Mouse (Mus musculus) neural tube, embryonic 15.5 days (tissue): ENCODE data around the gene Tmem181a. TPM values are rescaled to one million over a fixed set of nuclear protein-coding genes. Genes with fewer than 3 reads are reported as not detected.
"Not testable (repeated sequence)": the region's sequence is repeated elsewhere in the genome, so short reads cannot be mapped to it uniquely, and the experiment has no call there.

ENCODE experiments used
- ATAC-seq: fragments of 200-750 bp; cut with Nextera tagmentation; 2 replicates; pipeline ENCODE4 v1.8.0; 2017; ENCODE audit warnings: mild to moderate bottlenecking, moderate TSS enrichment, moderate library complexity; ENCODE audit not compliant: low FRiP score
- H3K27ac ChIP-seq: fragments of 300-500 bp; sonication (generic); replicated peaks from 2 replicates; pipeline ENCODE4 v1.5.1; 2015; ENCODE audit warnings: mild to moderate bottlenecking, inconsistent platforms
- H3K27me3 ChIP-seq: fragments of 300-500 bp; sonication (generic); replicated peaks from 2 replicates; pipeline ENCODE4 v1.6.1; 2015; ENCODE audit warnings: inconsistent platforms
- H3K36me3 ChIP-seq: fragments of 300-500 bp; sonication (generic); 2 replicates; pipeline ENCODE4 v1.6.1; 2015; ENCODE audit warnings: inconsistent platforms
- H3K4me1 ChIP-seq: fragments of 300-500 bp; sonication (generic); 2 replicates; pipeline ENCODE4 v1.6.1; 2015; ENCODE audit warnings: inconsistent platforms
- H3K4me2 ChIP-seq: fragments of 300-500 bp; sonication (generic); 2 replicates; pipeline ENCODE4 v1.6.1; 2015; ENCODE audit warnings: inconsistent platforms, mild to moderate bottlenecking, moderate library complexity
- H3K4me3 ChIP-seq: fragments of 300-500 bp; sonication (generic); replicated peaks from 2 replicates; pipeline ENCODE4 v1.5.1; 2015; ENCODE audit warnings: mild to moderate bottlenecking, inconsistent platforms
- H3K9ac ChIP-seq: fragments of 300-500 bp; sonication (generic); replicated peaks from 2 replicates; pipeline ENCODE4 v1.6.1; 2015; ENCODE audit warnings: mild to moderate bottlenecking, inconsistent platforms
- H3K9me3 ChIP-seq: fragments of 300-500 bp; sonication (generic); replicated peaks from 2 replicates; pipeline ENCODE4 v1.6.1; 2016; ENCODE audit warnings: inconsistent platforms
- WGBS: fragments of 180-500 bp; shearing (Covaris S2); methylation state at CpG from one replicate; pipeline ENCODE4 v1.1.7; 2015; ENCODE audit warnings: mixed read lengths; 5-methylcytosine and 5-hydroxymethylcytosine counted together
- polyA plus RNA-seq: library from polyadenylated mRNA; unstranded; fragments of >200 nt; fragmentation: Nextera tagmentation; extraction: Ambion mirVana; gene quantifications from 2 replicates; pipeline ENCODE4 v1.2.1, GENCODE M21; 2015

Gene Tmem181a
- polyA plus RNA-seq, 1 experiment from 2014 or later, result 53.6 TPM

DNA sequence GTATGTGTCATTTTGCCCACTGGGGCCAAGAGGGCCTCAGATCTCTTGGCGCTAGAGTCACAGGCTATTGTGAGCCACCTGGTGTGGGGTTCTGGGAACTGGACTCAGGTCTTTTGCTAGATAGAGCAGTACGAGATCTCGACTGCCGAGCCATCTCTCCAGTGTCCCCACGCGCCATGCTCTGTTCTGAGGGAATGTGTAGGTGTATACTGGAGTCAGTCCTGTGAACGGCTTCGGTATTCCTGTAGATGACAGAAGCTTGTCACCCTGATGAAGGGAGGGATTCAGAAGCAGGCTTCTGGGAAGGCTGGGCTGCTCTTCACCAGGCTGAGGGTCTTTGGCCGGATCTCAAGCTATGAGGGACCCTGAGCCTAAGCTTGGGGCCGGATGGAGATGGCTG is 23.1 kb downstream of the Tmem181a start:
- H3K27me3 ChIP-seq, H3K4me3 ChIP-seq, H3K4me2 ChIP-seq, H3K36me3 ChIP-seq, H3K27ac ChIP-seq, H3K9ac ChIP-seq, H3K9me3 ChIP-seq, H3K4me1 ChIP-seq, ATAC-seq: not testable (repeated sequence)
- 94% methylated on average over 10 of the region's 10 CpGs for WGBS

DNA sequence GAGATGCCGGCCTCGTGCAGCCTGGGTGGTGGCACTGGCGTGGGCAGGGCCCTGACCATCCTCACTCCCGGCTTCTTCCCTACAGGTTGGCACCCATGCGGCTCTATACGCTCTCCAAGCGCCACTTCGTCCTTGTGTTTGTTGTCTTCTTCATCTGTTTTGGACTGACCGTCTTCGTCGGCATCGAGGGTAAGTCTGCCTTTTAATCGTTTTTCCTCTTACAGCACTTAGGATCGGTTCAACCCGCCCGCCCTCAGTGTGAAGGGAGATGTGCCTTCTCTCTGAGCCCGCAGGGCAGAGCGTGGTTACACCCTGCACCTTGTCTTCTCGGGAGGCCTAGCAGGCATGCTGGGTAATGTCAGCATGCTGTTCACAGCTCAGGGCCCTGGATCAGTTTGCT is 23.9 kb downstream of the Tmem181a start:
- H3K36me3 ChIP-seq, H3K4me2 ChIP-seq, H3K9me3 ChIP-seq, ATAC-seq, H3K27me3 ChIP-seq, H3K4me1 ChIP-seq, H3K27ac ChIP-seq, H3K9ac ChIP-seq, H3K4me3 ChIP-seq: not testable (repeated sequence)
- WGBS, result 96% methylated on average over 18 of the region's 19 CpGs

DNA sequence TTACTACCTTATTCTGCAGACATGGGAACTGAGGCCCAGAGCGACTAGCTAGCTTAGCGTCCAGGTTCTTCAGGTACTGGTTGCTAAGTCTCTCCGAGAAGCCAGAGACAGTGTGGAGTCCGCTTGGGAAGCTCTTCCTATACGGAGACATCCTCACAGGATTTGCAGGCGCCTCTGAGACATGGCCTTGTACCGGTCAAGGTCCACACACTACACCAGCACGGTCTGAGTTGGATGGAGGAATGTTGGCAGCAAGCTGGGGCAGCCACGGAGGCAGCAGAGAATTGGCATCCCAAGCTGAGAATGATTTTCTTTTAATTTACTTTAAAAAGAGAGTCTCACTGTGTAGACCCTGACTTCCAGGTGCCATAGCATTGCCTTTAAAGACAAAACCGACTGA is 26.5 kb downstream of the Tmem181a start:
- not testable (repeated sequence) for H3K9ac ChIP-seq, ATAC-seq, H3K36me3 ChIP-seq, H3K4me1 ChIP-seq, H3K27me3 ChIP-seq, H3K9me3 ChIP-seq, H3K4me3 ChIP-seq, H3K4me2 ChIP-seq, H3K27ac ChIP-seq
- 97% methylated on average over 8 of the region's 10 CpGs for WGBS

DNA sequence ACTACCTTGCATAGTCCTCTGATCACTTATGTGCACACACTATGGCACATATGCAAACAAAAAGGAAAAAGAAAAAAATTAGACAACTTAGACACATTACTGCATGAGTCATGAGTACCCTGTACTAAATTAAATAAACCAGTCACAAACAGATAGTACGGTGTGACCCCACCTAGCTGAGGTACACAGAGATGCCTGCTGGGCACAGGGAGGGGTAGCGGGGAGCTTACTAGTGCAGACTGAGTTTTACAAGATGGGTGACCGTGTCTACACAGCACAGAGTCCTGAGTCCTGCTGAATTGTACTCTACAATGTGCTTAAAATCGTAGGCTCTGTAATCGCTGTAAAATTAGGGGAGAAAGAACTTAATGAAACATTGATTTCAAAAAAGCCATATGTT is 29.5 kb downstream of the Tmem181a start:
- H3K36me3 ChIP-seq, H3K4me3 ChIP-seq, H3K9ac ChIP-seq, H3K27me3 ChIP-seq, H3K4me2 ChIP-seq, ATAC-seq, H3K9me3 ChIP-seq, H3K4me1 ChIP-seq, H3K27ac ChIP-seq: not testable (repeated sequence)
- WGBS, result 97% methylated on average over 5 of the region's 5 CpGs

DNA sequence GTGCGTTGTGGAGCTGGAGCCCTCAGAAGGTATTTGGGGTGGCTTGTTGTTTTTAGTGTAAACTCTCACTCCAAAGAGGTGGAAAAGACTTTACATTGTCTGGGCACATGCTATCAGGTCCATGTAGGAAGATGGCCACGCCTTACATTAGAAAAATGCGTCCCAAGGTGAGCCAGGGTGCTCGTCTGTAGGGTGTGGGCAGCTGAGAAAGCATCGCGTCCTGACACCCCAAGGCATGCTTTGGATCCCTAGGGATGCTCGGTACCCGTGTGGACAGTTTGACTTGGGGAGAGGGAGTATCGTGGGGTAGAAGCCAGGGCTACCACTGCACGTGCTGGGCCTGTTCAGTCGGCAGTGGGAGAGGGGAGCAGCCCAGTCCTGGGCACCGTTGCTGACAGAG is 32.4 kb downstream of the Tmem181a start:
- H3K9ac ChIP-seq, H3K4me1 ChIP-seq, ATAC-seq, H3K9me3 ChIP-seq, H3K27ac ChIP-seq, H3K4me2 ChIP-seq, H3K36me3 ChIP-seq, H3K27me3 ChIP-seq, H3K4me3 ChIP-seq: not testable (repeated sequence)
- WGBS, result 95% methylated on average over 11 of the region's 12 CpGs

DNA sequence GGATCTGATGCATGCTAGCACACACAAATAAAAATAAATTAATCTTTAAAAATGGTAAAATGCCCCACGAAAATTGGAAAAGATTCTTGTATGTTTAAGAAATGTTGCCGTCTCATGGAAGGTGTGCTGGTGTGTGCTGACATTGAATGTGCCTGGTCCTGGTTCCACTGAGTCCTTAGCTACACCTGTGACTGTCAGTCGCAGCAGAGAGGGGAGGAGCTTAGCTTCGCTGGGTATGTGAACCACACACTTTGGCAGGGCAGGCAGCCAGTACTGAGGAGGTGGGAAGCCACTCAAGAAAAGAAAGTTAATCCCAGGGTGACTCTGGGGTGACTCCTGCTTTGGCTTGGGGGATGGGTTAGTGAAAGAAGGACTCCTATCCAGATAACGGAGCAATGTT is 37.2 kb downstream of the Tmem181a start:
- ATAC-seq, H3K27ac ChIP-seq, H3K9ac ChIP-seq, H3K36me3 ChIP-seq, H3K27me3 ChIP-seq, H3K9me3 ChIP-seq, H3K4me2 ChIP-seq, H3K4me3 ChIP-seq, H3K4me1 ChIP-seq: not testable (repeated sequence)
- no CpG with 5 or more reads among the region's 5 CpGs for WGBS

DNA sequence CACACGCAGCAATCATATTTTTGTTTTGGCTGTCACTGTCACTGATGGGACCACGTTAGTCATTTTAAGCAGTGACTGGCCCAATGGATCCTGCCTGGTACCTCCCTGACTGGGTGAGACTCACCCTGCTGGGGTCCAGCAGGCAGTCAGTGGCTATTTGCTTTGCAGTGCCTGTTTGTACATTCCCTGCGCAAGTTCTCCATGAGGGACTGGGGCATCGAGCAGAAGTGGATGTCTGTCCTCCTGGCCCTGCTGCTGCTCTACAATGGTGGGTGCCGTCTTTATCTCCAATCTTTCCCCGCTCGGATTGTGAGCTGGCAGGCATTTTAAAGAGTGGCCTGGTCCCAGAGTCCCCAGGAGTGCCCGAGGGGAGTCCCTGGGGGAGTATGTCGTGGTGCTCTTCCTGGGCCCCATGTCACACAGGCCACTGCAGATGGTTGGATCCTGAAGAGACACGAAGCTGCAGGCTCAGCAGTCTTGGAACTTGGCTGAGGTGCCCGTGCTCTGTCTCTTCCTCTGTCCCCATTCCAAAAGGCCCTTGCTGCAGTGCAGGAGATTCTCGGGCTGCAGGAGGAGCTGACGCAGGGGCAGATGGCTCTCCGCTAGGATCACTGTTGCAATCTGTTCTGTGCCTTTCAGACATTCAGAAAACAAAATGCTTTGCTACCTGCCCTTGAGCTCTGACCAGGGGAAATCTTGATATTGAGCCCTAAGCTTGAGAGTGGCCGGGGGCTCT is 40.6 kb downstream of the Tmem181a start:
- not testable (repeated sequence) for H3K4me3 ChIP-seq, H3K4me1 ChIP-seq, H3K9ac ChIP-seq, H3K27me3 ChIP-seq, H3K9me3 ChIP-seq, H3K4me2 ChIP-seq, ATAC-seq, H3K36me3 ChIP-seq, H3K27ac ChIP-seq
- WGBS, result 87% methylated on average over 9 of the region's 15 CpGs

DNA sequence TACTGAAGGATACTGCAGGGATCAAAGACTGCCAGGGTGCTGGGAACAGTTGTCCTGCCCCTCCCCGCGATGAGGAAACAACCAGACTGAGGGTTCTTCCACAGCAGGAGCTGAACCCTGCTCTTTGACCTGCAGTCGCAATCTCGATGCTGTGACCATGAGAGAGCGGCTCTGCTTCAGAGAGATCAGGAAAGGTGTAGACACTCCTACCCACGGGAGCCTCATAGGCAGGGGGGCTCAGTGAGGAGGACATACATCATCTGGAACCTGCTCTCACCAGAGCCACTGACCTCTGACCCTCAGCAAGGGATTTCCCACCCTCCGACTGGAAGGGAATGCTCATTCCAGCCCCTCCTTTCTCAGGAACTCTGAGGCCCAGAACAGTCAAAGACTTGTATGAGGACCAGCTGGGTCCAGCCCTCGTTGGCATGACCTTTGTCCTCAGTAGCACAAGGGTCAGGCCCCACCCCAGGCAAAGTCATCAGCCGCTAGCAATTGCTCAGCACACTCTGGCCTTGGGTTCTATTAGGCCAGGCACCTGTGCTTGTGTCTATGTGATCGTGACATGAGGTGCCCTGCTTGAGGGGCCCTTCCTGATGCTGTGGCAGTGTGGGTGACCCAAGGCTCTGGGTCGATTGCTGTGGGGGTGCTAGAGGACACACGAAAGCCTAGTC is 43.7 kb downstream of the Tmem181a start:
- not testable (repeated sequence) for H3K4me2 ChIP-seq, H3K9ac ChIP-seq, H3K36me3 ChIP-seq, H3K27me3 ChIP-seq, H3K27ac ChIP-seq, H3K4me3 ChIP-seq, H3K9me3 ChIP-seq, H3K4me1 ChIP-seq, ATAC-seq
- WGBS, result 78% methylated on average over 7 of the region's 12 CpGs

DNA sequence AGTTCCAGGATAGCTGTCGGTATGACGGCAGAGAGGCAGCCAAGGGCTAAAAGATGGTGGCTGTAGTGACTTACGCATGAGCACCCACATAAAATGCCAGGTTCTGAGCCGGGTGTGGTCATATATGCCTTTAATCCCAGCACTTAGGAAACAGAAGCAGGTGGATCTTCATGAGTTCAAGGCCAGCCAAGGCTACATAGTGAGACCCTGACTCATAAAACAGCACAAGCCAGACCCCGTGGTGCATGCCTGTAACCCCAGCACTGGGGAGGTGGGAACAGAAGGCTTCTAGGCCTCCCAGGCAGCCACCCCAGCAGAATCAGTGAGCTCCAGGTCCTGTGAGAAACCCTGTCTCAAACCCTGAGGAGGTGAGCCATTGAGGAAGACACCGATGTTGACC is 48.2 kb downstream of the Tmem181a start:
- H3K4me1 ChIP-seq, H3K27ac ChIP-seq, H3K36me3 ChIP-seq, H3K27me3 ChIP-seq, H3K4me2 ChIP-seq, ATAC-seq, H3K9ac ChIP-seq, H3K4me3 ChIP-seq, H3K9me3 ChIP-seq: not testable (repeated sequence)
- WGBS, result 89% methylated on average over 5 of the region's 6 CpGs

DNA sequence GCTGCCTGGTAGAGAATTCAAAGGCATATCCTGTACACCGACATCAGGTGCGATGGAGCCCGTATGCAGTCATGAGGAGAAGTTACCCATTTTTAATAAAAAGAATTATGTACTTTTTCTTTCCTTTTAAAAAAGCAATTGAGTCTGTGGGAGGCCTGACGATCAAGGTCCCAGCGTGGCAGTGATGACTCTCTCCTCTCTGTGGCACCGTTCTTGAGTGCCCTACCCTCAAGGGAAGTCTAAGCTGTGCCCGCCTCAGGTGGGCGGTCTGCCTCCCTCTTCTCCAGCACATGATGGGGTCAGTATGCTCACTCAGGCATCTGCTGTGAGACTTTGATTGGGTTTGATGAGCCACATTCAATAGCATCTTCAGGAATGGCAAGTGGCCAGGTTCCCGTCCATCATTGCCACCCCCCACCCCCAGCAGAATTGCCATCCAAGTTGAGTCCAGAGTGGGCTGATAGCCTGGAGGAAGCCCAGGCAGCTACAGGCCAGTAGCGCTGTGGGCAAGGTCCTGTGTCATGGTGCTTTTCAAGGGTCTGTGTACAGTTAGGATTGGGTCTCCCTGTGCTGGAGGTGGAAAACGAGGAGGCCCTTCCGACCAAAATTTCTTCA is 49.1 kb downstream of the Tmem181a start:
- H3K4me2 ChIP-seq, H3K9me3 ChIP-seq, H3K27ac ChIP-seq, H3K27me3 ChIP-seq, H3K9ac ChIP-seq, H3K36me3 ChIP-seq, ATAC-seq, H3K4me1 ChIP-seq, H3K4me3 ChIP-seq: not testable (repeated sequence)
- 89% methylated on average over 12 of the region's 12 CpGs for whole genome bisulfite sequencing

DNA sequence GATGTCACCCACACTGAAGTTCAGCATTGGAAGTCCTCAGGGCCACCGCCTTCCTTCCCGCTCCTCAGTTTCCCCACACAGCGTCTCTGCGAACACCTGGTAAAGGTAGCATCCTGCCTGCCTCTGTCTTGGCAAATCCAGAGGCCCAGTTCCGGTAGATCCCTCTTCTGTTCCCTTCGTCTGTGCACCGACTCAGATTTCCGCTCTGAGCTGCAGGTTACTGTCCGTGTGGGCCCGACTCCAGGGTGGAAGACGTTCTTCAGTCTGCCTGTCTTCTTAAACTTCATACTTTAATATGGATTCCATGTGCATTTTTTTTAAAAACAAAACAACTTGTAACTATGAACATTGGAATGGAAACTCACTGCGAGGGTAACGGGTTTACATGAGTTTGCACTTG is 49.8 kb downstream of the Tmem181a start:
- not testable (repeated sequence) for H3K36me3 ChIP-seq, H3K9ac ChIP-seq, H3K9me3 ChIP-seq, H3K4me3 ChIP-seq, H3K27ac ChIP-seq, ATAC-seq, H3K27me3 ChIP-seq, H3K4me2 ChIP-seq, H3K4me1 ChIP-seq
- 97% methylated on average over 10 of the region's 13 CpGs for WGBS

DNA sequence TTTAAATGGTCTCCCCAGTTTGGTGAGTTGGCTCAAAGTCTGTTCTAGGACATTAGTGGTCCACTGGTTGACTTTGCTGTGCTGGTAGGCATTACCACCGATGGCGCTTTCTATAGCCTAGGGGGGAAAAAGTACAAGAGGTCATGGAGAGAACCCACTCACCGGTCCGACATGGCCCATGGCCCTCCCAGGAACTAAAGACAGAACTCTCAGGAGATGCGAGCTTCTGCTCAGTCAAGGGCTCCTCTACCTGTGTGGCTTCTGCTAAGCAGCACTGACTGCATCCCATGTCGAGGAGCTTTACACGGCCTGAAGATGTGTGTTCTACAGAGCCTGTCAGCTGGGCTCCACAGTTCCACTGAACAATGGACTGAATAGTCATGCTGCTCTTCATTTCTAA is 55.1 kb downstream of the Tmem181a start:
- not testable (repeated sequence) for H3K36me3 ChIP-seq, H3K27me3 ChIP-seq, ATAC-seq, H3K4me2 ChIP-seq, H3K9ac ChIP-seq, H3K27ac ChIP-seq, H3K4me1 ChIP-seq, H3K9me3 ChIP-seq, H3K4me3 ChIP-seq
- WGBS, result 93% methylated on average over 7 of the region's 7 CpGs
